Mouse (Mus musculus): ENCODE results near the gene Bcr.

Bcr gene

GRCm38 (mm10) chr10:75129283-75129710 is 68.9 kb downstream of the Bcr start:
- DNase-seq (ENCODE audit: low spot score in 2 of 2) = peak in 1 of 2 experiments; percentile 64

DNA sequence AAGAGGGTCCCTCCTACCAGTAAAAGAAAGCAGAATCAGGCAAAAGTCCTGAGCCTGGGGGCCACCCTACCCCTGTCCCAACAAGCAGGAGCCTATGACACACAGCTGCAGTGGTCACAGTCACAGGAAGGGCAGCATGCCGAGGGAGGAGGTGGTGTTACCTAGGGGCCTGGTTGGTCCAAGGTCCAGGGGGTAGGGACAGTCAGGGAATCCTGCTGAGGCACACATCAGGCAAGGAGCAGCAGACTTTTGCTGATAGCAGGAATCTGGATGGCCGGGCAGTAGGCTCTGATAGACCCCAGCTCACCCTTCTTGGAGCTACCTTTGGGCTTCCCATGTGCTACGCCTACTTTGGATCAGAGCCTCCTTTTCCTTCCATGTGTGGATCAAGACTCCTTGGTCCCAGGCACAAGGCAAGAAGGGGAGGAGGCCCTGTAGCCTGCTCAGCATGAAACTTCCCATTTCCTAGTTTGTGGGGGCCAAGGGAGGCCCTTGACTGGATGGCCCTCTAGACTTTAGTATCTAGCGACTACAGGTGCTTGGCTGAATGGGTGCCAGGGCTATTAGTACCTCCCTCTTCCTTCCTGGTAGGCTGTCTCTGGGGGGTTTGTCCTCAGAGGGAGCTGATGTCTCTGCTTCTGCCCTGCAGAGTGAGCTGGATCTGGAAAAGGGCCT is 70.1 kb downstream of the Bcr start:
- no peak for DNase-seq (ENCODE audit: low spot score in 2 of 2)

GRCm38 (mm10) chr10:75131625-75132024 is 71.2 kb downstream of the Bcr start:
- DNase-seq (ENCODE audit: low spot score in 2 of 2) = no peak

DNA sequence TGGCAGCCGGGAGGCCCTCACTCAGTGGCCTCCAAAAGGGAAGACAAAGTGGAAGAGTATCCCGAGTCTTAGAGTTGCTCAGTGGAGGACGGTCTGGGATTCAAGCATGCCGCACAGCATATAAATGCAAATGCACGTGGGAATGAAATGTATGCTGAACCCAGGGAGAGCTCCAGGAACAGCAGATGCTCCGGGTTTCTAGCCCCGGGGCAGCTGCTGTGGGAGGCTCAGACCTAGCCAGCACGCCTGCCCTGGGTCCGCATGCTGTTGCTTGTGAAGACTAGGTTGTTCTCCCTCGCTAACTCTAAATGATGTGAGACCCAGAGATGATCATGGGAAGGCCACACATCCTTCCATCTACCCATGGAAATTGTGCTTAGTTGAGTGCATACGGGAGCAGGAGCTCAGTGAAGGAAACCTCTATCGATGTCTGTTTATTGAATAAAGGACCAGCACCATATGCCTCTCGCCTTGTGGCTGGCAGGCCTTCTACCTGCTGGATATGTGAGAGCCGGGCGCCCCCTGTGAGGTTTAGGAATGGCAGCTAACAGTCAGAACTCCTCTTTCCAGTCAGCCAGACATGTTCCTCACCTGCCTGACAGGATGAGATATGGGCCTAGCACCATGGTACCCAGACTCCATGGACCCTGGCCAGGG is 74.6 kb downstream of the Bcr start:
- no peak for DNase-seq (ENCODE audit: low spot score in 2 of 2)

- DNase-seq (ENCODE audit: low spot score in 2 of 2) = peak; percentile 55 to 57
These were observed 75.2 kb downstream of the Bcr start for GRCm38 (mm10) chr10:75135518-75136162.

- no peak for DNase-seq (ENCODE audit: low spot score in 2 of 2)
These were observed 76.8 kb downstream of the Bcr start for GRCm38 (mm10) chr10:75137148-75137547.

- no peak for DNase-seq (ENCODE audit: low spot score in 2 of 2)
These were observed 84.8 kb downstream of the Bcr start for GRCm38 (mm10) chr10:75145221-75145620.

GRCm38 (mm10) chr10:75146001-75146400 is 85.6 kb downstream of the Bcr start:
- DNase-seq (ENCODE audit: low spot score in 2 of 2) = no peak

DNA sequence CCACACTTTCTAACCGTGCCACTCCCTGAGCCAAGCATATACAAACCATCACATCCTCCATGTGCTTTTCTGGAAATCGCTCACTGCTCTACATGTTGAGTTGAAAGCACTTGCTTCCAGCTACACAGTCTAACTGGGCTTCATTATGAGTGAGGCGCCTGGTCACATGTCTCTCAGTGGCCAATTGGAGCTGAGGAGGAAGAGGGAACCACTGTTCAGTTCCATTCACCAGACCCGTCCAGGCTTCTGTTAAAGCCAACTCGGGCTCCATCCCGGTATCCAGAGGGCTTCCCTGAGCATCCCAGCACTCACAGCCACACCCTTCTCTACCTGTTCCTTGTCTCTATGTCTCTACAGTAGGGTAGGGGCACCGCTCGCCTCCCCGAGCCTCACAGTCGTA is 86.2 kb downstream of the Bcr start:
- DNase-seq (ENCODE audit: low spot score in 2 of 2) = no peak

DNA sequence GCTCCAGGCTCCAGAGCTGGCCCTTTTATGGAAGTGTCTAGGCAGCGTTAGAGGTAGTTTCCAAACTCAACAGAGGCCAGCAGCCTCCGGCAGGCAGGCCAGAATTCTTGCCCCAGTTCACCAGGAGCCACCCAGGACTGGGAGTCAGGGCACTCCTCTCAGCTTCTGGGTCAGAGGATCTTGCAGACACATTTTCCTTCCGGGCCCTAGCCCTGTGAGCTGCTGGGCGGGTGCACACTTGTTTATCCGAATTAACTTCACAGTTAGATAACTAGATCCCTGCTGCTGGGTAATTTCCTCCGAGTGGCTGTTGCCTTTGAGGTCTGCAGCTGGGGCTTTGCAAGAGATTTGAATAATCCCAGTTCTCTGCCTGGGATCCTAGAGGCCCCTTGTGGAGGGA is 87.9 kb downstream of the Bcr start:
- DNase-seq (ENCODE audit: low spot score in 2 of 2) = no peak

GRCm38 (mm10) chr10:75150361-75150760 is 90.0 kb downstream of the Bcr start:
- no peak for DNase-seq (ENCODE audit: low spot score in 2 of 2)

- DNase-seq (ENCODE audit: low spot score in 2 of 2) = peak; percentile 57 to 89
These were observed 90.9 kb downstream of the Bcr start for GRCm38 (mm10) chr10:75151311-75151710.

GRCm38 (mm10) chr10:75156835-75157234 is 96.4 kb downstream of the Bcr start:
- DNase-seq (ENCODE audit: low spot score in 2 of 2) = no peak

DNA sequence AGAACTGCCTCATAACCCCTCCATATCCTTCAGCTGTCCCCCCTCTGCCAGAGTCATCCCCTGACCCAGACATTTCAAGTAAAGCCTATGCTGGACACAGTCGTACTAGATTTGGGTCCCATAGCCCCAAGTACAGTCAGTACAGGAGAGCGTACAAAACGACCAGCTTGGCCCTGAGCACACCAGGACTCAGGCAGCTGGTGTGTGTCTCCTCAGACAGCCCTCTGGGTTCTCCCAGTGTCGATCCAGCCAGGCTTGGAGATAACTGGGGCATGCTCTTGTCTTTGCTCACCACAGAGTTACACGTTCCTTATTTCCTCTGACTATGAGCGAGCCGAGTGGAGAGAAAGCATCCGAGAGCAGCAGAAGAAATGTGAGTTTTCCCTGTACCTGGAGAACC is 97.3 kb downstream of the Bcr start:
- DNase-seq (ENCODE audit: low spot score in 2 of 2) = no peak

- no peak for DNase-seq (ENCODE audit: low spot score in 2 of 2)
These were observed 98.0 kb downstream of the Bcr start for GRCm38 (mm10) chr10:75158356-75158755.

DNA sequence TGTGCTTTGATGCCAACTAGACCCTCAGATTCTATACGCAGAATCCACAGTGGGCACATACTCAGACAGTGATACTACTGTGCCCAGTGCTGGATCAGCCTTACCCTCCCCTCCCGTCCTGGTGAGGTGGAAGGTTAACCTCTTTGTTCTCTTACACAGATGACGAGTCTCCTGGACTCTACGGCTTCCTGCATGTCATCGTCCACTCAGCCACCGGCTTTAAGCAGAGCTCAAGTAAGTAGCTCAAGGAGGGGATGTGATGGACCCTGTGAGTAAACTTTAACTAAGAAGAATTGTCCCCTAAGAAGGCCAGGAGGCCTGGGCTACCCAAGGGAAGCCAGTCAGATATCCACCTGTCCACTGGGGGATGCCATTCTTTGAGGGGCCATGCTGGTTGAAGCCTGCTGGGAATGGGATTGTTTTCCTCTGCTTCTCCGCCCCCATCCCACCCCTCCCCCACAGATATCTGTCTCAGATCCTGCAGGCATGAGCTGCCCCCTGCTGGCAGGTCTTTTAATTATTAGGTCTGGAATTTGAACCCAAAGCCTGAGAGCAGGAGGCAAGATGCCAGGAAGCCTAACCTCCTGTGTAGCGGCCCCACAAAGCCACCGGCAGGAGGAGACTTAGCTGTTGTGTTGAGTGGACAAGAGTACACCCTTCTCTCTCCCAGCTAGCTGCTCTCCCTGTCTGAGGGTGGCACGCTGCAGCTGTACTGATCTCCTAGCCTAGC is 99.9 kb downstream of the Bcr start:
- DNase-seq (ENCODE audit: low spot score in 2 of 2) = no peak

GRCm38 (mm10) chr10:75165825-75166481 is 105.6 kb downstream of the Bcr start:
- DNase-seq (ENCODE audit: low spot score in 2 of 2) = no peak

DNA sequence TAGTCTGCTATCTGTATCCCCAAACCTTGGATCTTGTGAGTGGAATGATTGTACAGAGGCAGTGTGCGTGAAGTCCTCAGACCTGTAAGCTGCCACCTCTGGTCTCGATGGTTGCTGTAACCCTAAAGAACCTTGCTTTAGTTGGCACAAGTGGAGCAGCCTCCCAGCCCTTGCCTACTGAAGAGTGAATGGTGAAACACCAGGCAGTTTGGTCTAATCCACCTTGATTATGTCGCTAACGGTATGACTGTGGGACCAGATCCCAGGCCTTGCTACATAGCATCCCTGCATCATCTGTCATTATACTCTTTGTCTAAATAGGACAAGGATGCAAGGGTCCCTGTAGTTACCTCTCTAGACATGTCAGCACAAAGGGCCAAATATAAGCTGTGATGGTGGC is 106.2 kb downstream of the Bcr start:
- no peak for DNase-seq (ENCODE audit: low spot score in 2 of 2)

DNA sequence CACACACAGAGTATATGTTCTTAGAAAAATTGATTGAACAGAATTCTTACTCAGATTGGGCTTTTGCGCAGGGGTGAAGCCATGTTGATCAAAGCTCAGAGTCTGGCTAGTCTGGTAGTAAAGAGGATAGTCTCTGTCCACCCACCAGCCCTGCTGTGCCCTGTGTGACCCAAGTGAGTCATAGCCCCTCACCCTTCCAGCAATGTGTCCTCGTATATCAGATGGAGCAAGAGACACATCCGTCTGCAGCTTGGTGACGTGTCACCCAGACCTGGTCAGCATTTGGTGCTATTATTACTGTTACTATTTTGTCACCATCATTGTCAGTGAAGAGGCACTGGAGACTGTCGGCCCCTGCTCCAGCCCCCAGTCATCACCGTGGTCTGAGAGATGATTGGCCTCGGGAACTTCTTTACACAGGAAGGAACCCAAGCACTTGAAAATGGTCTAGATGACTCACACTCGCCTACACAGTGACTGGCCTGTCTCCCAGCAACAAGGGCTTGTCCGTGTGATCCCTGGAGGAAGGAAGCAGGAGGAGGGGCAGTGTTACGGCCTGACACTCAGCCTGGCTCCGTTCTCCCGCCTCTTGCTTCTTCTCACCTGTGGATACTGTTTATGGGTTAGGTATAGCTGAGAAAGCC is 109.9 kb downstream of the Bcr start:
- no peak for DNase-seq (ENCODE audit: low spot score in 2 of 2)

GRCm38 (mm10) chr10:75173056-75173455 is 112.7 kb downstream of the Bcr start:
- DNase-seq (ENCODE audit: low spot score in 2 of 2) = no peak

- no peak for DNase-seq (ENCODE audit: low spot score in 2 of 2)
These were observed 113.3 kb downstream of the Bcr start for GRCm38 (mm10) chr10:75173712-75174111.
